Mouse (Mus musculus) hindbrain, embryonic 11.5 days (tissue): ENCODE measurements around the gene Dbi. TPM values are rescaled to one million over a fixed set of nuclear protein-coding genes. Genes with fewer than 3 reads are reported as not detected.

Experiments
- ATAC-seq: fragments of 200-750 bp; cut with Nextera tagmentation; 2 replicates; pipeline ENCODE4 v1.8.0; 2017; ENCODE audit warnings: mild to moderate bottlenecking, moderate TSS enrichment, moderate library complexity; ENCODE audit not compliant: low FRiP score
- DNase-seq: peaks from one replicate; pipeline ENCODE4 v3.0.0-alpha.2; 2015; ENCODE audit warnings: low spot score
- H3K27ac ChIP-seq: fragments of 300-500 bp; sonication (generic); 2 replicates; pipeline ENCODE4 v1.5.1; 2014; ENCODE audit warnings: mild to moderate bottlenecking, low read depth, low read length
- H3K27me3 ChIP-seq: fragments of 300-500 bp; sonication (generic); 2 replicates; pipeline ENCODE4 v1.6.1; 2014; ENCODE audit warnings: mild to moderate bottlenecking, low read length, moderate library complexity, mixed read lengths; ENCODE audit not compliant: control insufficient read depth, insufficient read depth
- H3K36me3 ChIP-seq: fragments of 300-500 bp; sonication (generic); 2 replicates; pipeline ENCODE4 v1.6.1; 2014; ENCODE audit warnings: mild to moderate bottlenecking, low read length, moderate library complexity, mixed read lengths; ENCODE audit not compliant: control insufficient read depth, insufficient read depth
- H3K4me1 ChIP-seq: fragments of 300-500 bp; sonication (generic); replicated peaks from 2 replicates; pipeline ENCODE4 v1.6.1; 2014; ENCODE audit warnings: low read length, mixed read lengths; ENCODE audit not compliant: control insufficient read depth, insufficient read depth
- H3K4me2 ChIP-seq: fragments of 300-500 bp; sonication (generic); replicated peaks from 2 replicates; pipeline ENCODE4 v1.6.1; 2014; ENCODE audit warnings: mild to moderate bottlenecking, low read depth, low read length
- H3K4me3 ChIP-seq: fragments of 300-500 bp; sonication (generic); 2 replicates; pipeline ENCODE4 v1.5.1; 2014; ENCODE audit warnings: low read depth, low read length
- H3K9ac ChIP-seq: fragments of 300-500 bp; sonication (generic); 2 replicates; pipeline ENCODE4 v1.6.1; 2014; ENCODE audit warnings: low read depth, low read length
- H3K9me3 ChIP-seq: fragments of 300-500 bp; sonication (generic); 2 replicates; pipeline ENCODE4 v1.6.1; 2016; ENCODE audit warnings: low read length; ENCODE audit not compliant: control insufficient read depth
- WGBS: fragments of 180-500 bp; shearing (Covaris S2); extraction: QIAGEN DNeasy Blood & Tissue Kit; methylation state at CpG from one replicate; pipeline ENCODE4 v1.1.7; 2014; 5-methylcytosine and 5-hydroxymethylcytosine counted together
- polyA plus RNA-seq: library from polyadenylated mRNA; unstranded; fragments of >200 nt; fragmentation: Nextera tagmentation; extraction: Ambion mirVana; gene quantifications from 2 replicates; pipeline ENCODE4 v1.2.1, GENCODE M21; 2014

Dbi gene
- polyA plus RNA-seq, 1 experiment from 2014 or later = 642 TPM

GRCm38 (mm10) chr1:120083921-120084517, 36.9 kb downstream of the Dbi start:
- ATAC-seq = no peak
- H3K4me1 ChIP-seq = no peaks in the 10 kb centered on the region
- no peaks in the 10 kb centered on the region for H3K36me3 ChIP-seq
- DNase-seq = no peak
- H3K9me3 ChIP-seq = no peaks in the 10 kb centered on the region
- no peak overlapping the region for H3K4me2 ChIP-seq
- no peak overlapping the region for H3K4me3 ChIP-seq
- H3K27ac ChIP-seq = no peak overlapping the region
- H3K27me3 ChIP-seq = no peaks in the 10 kb centered on the region
- no peak overlapping the region for H3K9ac ChIP-seq
- WGBS = 63% methylated on average over 5 of the region's 5 CpGs

GRCm38 (mm10) chr1:120082957-120083585, 37.8 kb downstream of the Dbi start:
- Histone ChIP-seq H3K9me3 (no peaks in the 10 kb centered on the region), H3K27ac (no peak overlapping the region), H3K4me2 (no peak overlapping the region), H3K36me3 (no peaks in the 10 kb centered on the region), H3K4me3 (no peak overlapping the region), H3K27me3 (no peaks in the 10 kb centered on the region), H3K9ac (no peak overlapping the region), H3K4me1 (no peaks in the 10 kb centered on the region)
- WGBS = 42% methylated on average over 7 of the region's 7 CpGs
- ATAC-seq = no peak
- no peak for DNase-seq

DNA sequence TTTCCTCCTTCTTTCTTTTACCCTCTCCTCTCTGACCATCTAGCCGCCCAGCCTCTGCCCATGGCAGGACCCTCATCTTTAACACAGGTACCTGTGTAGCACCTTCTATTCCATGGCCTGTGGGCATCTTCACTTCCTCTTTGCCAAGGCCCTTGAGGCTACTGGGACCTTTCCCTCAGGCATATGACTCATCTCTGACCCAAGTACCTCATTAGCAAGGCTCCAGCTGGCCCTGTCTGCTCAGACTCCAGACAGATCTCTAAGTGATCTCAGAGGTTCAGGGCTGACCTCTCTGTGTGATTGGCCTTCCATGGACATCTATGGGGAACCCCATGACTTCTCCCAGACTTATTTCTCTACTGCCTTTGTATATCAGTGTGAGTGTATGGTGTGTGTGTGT, 40.2 kb downstream of the Dbi start:
- WGBS = 95% methylated on average over 1 of the region's 1 CpGs
- Histone ChIP-seq H3K27me3 (no peaks in the 10 kb centered on the region), H3K9ac (no peak overlapping the region), H3K36me3 (no peaks in the 10 kb centered on the region), H3K4me1 (no peaks in the 10 kb centered on the region), H3K4me2 (no peak overlapping the region), H3K4me3 (no peak overlapping the region), H3K9me3 (no peaks in the 10 kb centered on the region), H3K27ac (no peak overlapping the region)
- ATAC-seq = no peak
- no peak for DNase-seq

- H3K9me3 ChIP-seq = no peaks in the 10 kb centered on the region
- H3K27ac ChIP-seq = no peak overlapping the region
- no peak overlapping the region for H3K9ac ChIP-seq
- DNase-seq (peak; percentile 23), ATAC-seq (no peak)
- no peak overlapping the region for H3K4me3 ChIP-seq
- no peaks in the 10 kb centered on the region for H3K36me3 ChIP-seq
- no peaks in the 10 kb centered on the region for H3K4me1 ChIP-seq
- 22% methylated on average over 9 of the region's 9 CpGs for WGBS
- peaks cover 9% of the 10 kb centered on the region; the same call in 1 of the 2 replicates for H3K27me3 ChIP-seq
- no peak overlapping the region for H3K4me2 ChIP-seq
Measured at GRCm38 (mm10) chr1:120077746-120078410, 43.0 kb downstream of the Dbi start.

DNA sequence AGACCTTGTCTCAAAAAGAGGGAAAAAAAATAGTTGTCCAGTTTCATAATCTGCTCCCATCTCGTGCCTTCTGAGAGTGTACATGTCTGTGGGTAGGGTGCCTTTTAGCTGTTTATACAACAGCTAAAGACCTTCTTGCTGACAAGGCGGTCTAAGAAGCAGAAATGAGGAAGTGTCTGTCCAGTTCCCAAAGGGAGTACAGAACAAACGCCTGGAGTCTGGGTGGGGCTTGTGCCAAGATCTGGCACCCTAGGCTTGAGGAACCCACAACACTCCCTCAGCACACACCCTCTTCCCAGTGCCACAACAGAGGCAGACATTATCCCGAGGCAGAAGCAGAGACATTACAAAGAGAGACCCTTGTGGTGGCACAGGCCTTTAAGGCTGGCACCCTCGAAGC, 45.4 kb downstream of the Dbi start:
- no peak overlapping the region for H3K4me2 ChIP-seq
- no peaks in the 10 kb centered on the region for H3K4me1 ChIP-seq
- ATAC-seq (no peak), DNase-seq (no peak)
- no peaks in the 10 kb centered on the region for H3K9me3 ChIP-seq
- no peaks in the 10 kb centered on the region for H3K36me3 ChIP-seq
- no peak overlapping the region for H3K9ac ChIP-seq
- no peak overlapping the region for H3K4me3 ChIP-seq
- 79% methylated on average over 5 of the region's 5 CpGs for WGBS
- H3K27ac ChIP-seq = no peak overlapping the region
- peaks cover 13% of the 10 kb centered on the region for H3K27me3 ChIP-seq

DNA sequence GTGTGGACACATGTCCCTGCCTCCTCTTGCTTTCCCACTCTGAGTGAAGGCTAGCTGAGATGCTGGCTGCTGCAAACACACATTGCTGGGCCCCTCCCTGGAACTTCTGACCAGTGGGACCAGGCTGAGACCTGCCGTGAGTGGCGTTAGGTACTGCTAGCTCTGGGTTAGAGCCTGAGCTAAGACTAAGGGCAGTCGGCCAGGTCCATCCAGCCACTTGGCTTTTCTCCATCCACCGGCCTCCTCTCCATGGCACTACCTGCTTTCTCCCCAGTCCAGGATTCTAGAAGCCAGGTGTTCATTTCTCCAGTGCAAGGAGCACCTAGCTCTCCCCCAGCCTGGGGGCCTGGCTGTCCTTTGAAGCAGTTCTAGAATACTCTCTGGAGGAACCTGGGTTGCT, 45.9 kb downstream of the Dbi start:
- H3K27me3 ChIP-seq = peaks cover 13% of the 10 kb centered on the region
- no peak for DNase-seq
- no peak overlapping the region for H3K27ac ChIP-seq
- H3K36me3 ChIP-seq = no peaks in the 10 kb centered on the region
- H3K9ac ChIP-seq = no peak overlapping the region
- H3K4me2 ChIP-seq = no peak overlapping the region
- no peaks in the 10 kb centered on the region for H3K9me3 ChIP-seq
- H3K4me1 ChIP-seq = no peaks in the 10 kb centered on the region
- no peak overlapping the region for H3K4me3 ChIP-seq
- 93% methylated on average over 4 of the region's 4 CpGs for WGBS
- ATAC-seq = no peak

DNA sequence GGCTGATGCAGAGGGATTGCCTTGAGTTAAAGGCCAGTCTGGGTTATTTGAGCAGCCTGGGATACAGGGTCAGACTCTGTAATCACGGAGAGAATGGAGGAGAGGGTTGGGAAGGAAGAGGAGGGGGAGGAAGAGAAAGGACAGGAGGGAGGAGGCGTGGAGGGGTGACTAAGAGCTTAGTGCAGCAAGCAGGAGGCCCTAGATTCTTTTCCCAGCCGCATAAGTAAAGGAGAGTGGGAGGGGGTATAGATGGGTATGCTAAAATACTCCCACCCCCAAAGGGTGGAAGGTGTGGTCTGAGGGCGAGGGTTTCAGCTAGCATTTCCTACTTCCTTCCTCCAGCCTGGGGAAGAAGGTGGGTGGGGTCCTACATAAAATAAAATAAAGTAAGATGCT, 46.6 kb downstream of the Dbi start:
- DNase-seq = no peak
- Histone ChIP-seq H3K4me2 (no peak overlapping the region), H3K9ac (no peak overlapping the region)

DNA sequence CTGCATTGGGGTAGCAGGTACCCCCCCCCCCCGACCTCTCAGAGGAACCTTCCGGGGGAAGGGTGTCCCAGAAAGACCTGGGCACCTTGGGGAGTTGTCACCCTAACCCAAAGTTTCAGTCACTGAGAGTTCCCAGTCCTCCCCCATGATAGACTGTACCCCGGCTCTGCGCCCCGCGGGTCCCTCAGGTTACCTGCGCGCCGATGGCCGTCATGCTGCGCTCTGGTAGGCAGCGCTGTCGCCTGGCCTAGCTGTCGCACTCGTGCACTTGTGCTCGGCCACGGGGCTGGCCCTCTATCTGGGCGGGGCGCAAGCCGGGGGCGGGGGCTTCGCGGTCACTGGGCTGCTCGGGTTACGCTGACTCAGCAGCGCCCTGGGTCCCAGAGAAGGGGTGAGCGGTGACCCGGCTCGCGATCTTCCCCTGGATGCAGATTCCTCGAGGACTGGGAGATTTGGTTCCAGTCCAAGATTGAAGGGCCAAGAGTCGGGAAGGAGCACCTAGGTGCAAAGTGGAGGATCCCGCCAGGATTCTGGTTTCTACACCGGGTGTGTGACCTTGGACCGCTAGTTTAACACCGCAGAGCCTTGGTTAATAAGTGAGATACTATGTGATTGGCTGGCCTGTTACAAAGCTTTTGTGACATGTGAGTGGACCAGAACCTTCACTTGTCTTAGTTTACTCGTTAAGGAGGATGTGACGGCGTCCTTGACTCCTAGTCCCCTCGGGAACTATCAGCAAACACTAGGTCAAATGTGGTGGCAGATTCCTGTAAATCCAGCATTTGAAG, 47.2 kb downstream of the Dbi start, which contains the start of gene Tmem37:
Gene Tmem37 (minus strand): TSS at position 556 of the 788 bp plus-strand sequence.
- peak within 1 kb of the TSS; percentile 40 for H3K9ac ChIP-seq
- H3K9me3 ChIP-seq = no peaks in the 10 kb centered on the region
- H3K27me3 ChIP-seq = peaks cover 13% of the 10 kb centered on the region
- peak within 1 kb of the TSS; percentile 87 for H3K4me2 ChIP-seq
- no peaks in the 10 kb centered on the region for H3K36me3 ChIP-seq
- H3K27ac ChIP-seq = no peak within 1 kb of the TSS
- no peaks in the 10 kb centered on the region for H3K4me1 ChIP-seq
- peak; percentile 77 for DNase-seq
- ATAC-seq = peak; percentile 85
- WGBS = 2% methylated on average over 40 of the region's 40 CpGs
- H3K4me3 ChIP-seq = peak within 1 kb of the TSS; percentile 33

More for the DNA sequence above, 46.6 kb downstream of the Dbi start:
- WGBS = 18% methylated on average over 4 of the region's 4 CpGs
- no peak overlapping the region for H3K27ac ChIP-seq
- ATAC-seq = no peak
- no peaks in the 10 kb centered on the region for H3K4me1 ChIP-seq
- no peaks in the 10 kb centered on the region for H3K36me3 ChIP-seq
- H3K27me3 ChIP-seq = peaks cover 13% of the 10 kb centered on the region
- no peaks in the 10 kb centered on the region for H3K9me3 ChIP-seq
- H3K4me3 ChIP-seq = no peak overlapping the region
